Mouse (Mus musculus) hindbrain, embryonic 11.5 days (tissue): ENCODE measurements around the gene Slfn5. TPM values are rescaled to one million over a fixed set of nuclear protein-coding genes. Genes with fewer than 3 reads are reported as not detected.
"Not testable (repeated sequence)": the region's sequence is repeated elsewhere in the genome, so short reads cannot be mapped to it uniquely, and the experiment has no call there.

Experiments
- ATAC-seq: fragments of 200-750 bp; cut with Nextera tagmentation; 2 replicates; pipeline ENCODE4 v1.8.0; 2017; ENCODE audit warnings: mild to moderate bottlenecking, moderate TSS enrichment, moderate library complexity; ENCODE audit not compliant: low FRiP score
- DNase-seq: peaks from one replicate; pipeline ENCODE4 v3.0.0-alpha.2; 2015; ENCODE audit warnings: low spot score
- H3K27ac ChIP-seq: fragments of 300-500 bp; sonication (generic); 2 replicates; pipeline ENCODE4 v1.5.1; 2014; ENCODE audit warnings: mild to moderate bottlenecking, low read depth, low read length
- H3K27me3 ChIP-seq: fragments of 300-500 bp; sonication (generic); 2 replicates; pipeline ENCODE4 v1.6.1; 2014; ENCODE audit warnings: mild to moderate bottlenecking, low read length, moderate library complexity, mixed read lengths; ENCODE audit not compliant: control insufficient read depth, insufficient read depth
- H3K36me3 ChIP-seq: fragments of 300-500 bp; sonication (generic); 2 replicates; pipeline ENCODE4 v1.6.1; 2014; ENCODE audit warnings: mild to moderate bottlenecking, low read length, moderate library complexity, mixed read lengths; ENCODE audit not compliant: control insufficient read depth, insufficient read depth
- H3K4me1 ChIP-seq: fragments of 300-500 bp; sonication (generic); replicated peaks from 2 replicates; pipeline ENCODE4 v1.6.1; 2014; ENCODE audit warnings: low read length, mixed read lengths; ENCODE audit not compliant: control insufficient read depth, insufficient read depth
- H3K4me2 ChIP-seq: fragments of 300-500 bp; sonication (generic); replicated peaks from 2 replicates; pipeline ENCODE4 v1.6.1; 2014; ENCODE audit warnings: mild to moderate bottlenecking, low read depth, low read length
- H3K4me3 ChIP-seq: fragments of 300-500 bp; sonication (generic); 2 replicates; pipeline ENCODE4 v1.5.1; 2014; ENCODE audit warnings: low read depth, low read length
- H3K9ac ChIP-seq: fragments of 300-500 bp; sonication (generic); 2 replicates; pipeline ENCODE4 v1.6.1; 2014; ENCODE audit warnings: low read depth, low read length
- H3K9me3 ChIP-seq: fragments of 300-500 bp; sonication (generic); 2 replicates; pipeline ENCODE4 v1.6.1; 2016; ENCODE audit warnings: low read length; ENCODE audit not compliant: control insufficient read depth
- WGBS: fragments of 180-500 bp; shearing (Covaris S2); extraction: QIAGEN DNeasy Blood & Tissue Kit; methylation state at CpG from one replicate; pipeline ENCODE4 v1.1.7; 2014; 5-methylcytosine and 5-hydroxymethylcytosine counted together
- polyA plus RNA-seq: library from polyadenylated mRNA; unstranded; fragments of >200 nt; fragmentation: Nextera tagmentation; extraction: Ambion mirVana; gene quantifications from 2 replicates; pipeline ENCODE4 v1.2.1, GENCODE M21; 2014

Gene Slfn5
- polyA plus RNA-seq, 1 experiment from 2014 or later, result 1.3 TPM

DNA sequence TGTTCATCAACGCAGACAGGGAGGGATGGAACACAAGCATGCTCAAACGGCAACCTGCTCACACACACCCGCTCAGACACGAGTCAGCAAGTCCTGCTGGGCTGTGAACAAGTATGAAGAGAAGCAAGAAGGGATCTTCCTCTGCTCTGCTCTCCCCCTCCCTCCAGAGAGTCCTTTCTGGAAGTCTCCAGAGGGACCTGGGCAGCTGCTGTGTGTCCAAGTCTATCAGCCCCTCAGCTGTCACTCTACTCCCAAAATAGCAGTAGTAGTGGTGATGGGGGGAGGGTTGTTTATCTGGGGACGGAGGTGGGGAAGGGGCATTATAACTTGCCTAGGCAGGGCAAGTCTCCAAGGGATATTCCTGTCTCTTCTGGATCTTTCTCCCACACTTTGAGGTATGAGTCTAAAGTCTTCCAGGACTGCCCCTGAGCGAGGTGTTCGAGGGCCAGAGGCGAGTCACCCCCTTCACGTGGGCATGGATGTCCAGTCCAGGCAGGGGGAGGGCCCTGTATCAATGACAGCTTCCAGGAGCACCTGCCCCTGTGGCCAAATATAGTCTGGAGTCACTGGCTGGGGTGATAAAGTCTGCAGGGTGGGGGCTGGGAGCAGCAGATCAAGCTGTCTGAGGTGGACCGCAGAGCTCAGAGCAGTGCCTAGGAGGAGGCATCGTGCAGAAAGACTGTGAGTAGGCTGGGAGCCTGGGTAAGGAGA is 40.3 kb upstream of the Slfn5 start:
- H3K36me3 ChIP-seq, result no peaks in the 10 kb centered on the region
- no peak overlapping the region for H3K9ac ChIP-seq
- no peak overlapping the region for H3K4me2 ChIP-seq
- no peak overlapping the region for H3K4me3 ChIP-seq
- H3K9me3 ChIP-seq, result no peaks in the 10 kb centered on the region
- ATAC-seq (no peak), DNase-seq (no peak)
- no peak overlapping the region for H3K27ac ChIP-seq
- WGBS, result 80% methylated on average over 11 of the region's 11 CpGs
- H3K27me3 ChIP-seq, result no peaks in the 10 kb centered on the region
- H3K4me1 ChIP-seq, result peaks cover 3% of the 10 kb centered on the region; the same call in 1 of the 2 replicates

- H3K27me3 ChIP-seq, result no peaks in the 10 kb centered on the region
- WGBS, result 11% methylated on average over 16 of the region's 16 CpGs
- 0 out of 2 replicates have a peak overlapping the region, but pooled peaks have one; percentile 6 for H3K4me3 ChIP-seq
- no peaks in the 10 kb centered on the region for H3K4me1 ChIP-seq
- no peak overlapping the region for H3K9ac ChIP-seq
- peak; percentile 91 for DNase-seq
- H3K4me2 ChIP-seq, result peak overlapping the region; percentile 31; the same call in 1 of the 2 replicates
- no peak for ATAC-seq
- H3K27ac ChIP-seq, result no peak overlapping the region
- H3K36me3 ChIP-seq, result no peaks in the 10 kb centered on the region
- no peaks in the 10 kb centered on the region for H3K9me3 ChIP-seq
These were observed 36.3 kb upstream of the Slfn5 start for GRCm38 (mm10) chr11:82914711-82915352.

DNA sequence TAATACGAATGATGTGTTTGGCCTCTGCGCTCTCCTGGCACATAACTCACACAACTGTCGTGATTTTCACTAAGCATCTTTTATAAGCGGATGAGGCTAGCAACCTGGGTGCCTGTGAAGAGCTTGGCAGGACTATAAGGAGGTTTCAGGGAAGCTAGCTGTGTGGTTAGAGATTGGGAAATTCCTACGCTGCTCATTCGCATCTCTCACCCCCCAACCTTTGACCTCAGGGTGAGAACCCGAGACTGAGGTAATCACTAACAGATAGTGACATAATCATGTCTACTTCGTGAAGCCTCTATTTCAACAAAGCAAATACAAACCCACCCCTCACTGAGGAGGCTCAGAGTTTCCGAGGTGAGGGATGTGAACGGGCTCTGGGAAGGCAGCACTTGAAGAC is 30.4 kb upstream of the Slfn5 start:
- Histone ChIP-seq H3K4me1 (no peaks in the 10 kb centered on the region), H3K4me3 (no peak overlapping the region), H3K9me3 (no peaks in the 10 kb centered on the region), H3K9ac (no peak overlapping the region), H3K27me3 (no peaks in the 10 kb centered on the region), H3K36me3 (no peaks in the 10 kb centered on the region), H3K4me2 (no peak overlapping the region), H3K27ac (no peak overlapping the region)
- 60% methylated on average over 10 of the region's 10 CpGs for WGBS
- DNase-seq, result no peak
- no peak for ATAC-seq

DNA sequence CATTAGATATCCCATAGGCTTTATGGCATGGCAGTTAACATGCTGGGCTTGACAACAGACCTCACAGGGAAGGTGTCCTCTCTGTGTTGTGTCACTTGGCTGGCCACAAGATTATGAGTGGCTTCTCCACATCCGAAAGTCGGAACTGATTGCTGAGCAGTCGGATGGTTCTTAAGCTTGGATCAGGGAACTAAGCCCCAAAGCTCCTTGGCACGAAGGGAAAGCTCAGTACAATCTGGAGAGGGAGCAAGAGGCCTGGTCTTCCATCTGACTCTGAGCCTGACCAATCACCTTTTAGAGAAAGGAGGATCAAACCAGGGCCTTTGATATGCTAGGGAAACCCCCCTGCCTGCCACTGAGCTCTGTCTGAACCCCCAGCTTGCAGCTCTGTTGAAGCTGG is 29.5 kb upstream of the Slfn5 start:
- H3K4me2 ChIP-seq, result no peak overlapping the region
- 66% methylated on average over 4 of the region's 4 CpGs for WGBS
- no peak overlapping the region for H3K9ac ChIP-seq
- H3K36me3 ChIP-seq, result no peaks in the 10 kb centered on the region
- no peaks in the 10 kb centered on the region for H3K27me3 ChIP-seq
- no peak for ATAC-seq
- no peak overlapping the region for H3K27ac ChIP-seq
- DNase-seq, result no peak
- no peak overlapping the region for H3K4me3 ChIP-seq
- H3K4me1 ChIP-seq, result no peaks in the 10 kb centered on the region
- no peaks in the 10 kb centered on the region for H3K9me3 ChIP-seq

DNA sequence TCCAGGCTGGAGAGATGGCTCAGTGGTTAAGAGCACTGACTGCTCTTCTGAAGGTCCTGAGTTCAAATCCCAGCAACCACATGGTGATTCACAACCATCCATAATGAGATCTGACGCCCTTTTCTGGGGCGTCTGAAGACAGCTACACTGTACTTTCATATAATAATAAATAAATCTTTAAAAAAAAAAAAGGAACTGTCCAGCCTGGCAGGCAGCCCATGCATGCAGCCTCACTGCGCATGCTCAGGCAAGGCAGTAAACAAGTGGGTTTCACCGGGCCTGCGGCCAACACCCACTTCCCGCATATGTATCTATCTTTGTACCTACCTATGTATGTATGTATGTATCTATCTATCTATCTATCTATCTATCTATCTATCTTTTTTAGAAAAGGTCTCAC is 27.2 kb upstream of the Slfn5 start:
- not testable (repeated sequence) for H3K9ac ChIP-seq, H3K4me3 ChIP-seq, H3K27ac ChIP-seq, H3K4me1 ChIP-seq, ATAC-seq, H3K9me3 ChIP-seq, H3K27me3 ChIP-seq, DNase-seq, H3K36me3 ChIP-seq, H3K4me2 ChIP-seq
- WGBS, result 91% methylated on average over 6 of the region's 6 CpGs

GRCm38 (mm10) chr11:82928897-82929632 is 22.1 kb upstream of the Slfn5 start:
- H3K9me3 ChIP-seq, result no peaks in the 10 kb centered on the region
- no peak overlapping the region for H3K4me2 ChIP-seq
- no peak overlapping the region for H3K9ac ChIP-seq
- no peaks in the 10 kb centered on the region for H3K36me3 ChIP-seq
- peaks cover 36% of the 10 kb centered on the region for H3K27me3 ChIP-seq
- DNase-seq (peak; percentile 16), ATAC-seq (no peak)
- H3K4me3 ChIP-seq, result no peak overlapping the region
- 0 out of 2 replicates have a peak, but pooled peaks cover 2% of the 10 kb centered on the region for H3K4me1 ChIP-seq
- 32% methylated on average over 20 of the region's 20 CpGs for WGBS
- no peak overlapping the region for H3K27ac ChIP-seq

DNA sequence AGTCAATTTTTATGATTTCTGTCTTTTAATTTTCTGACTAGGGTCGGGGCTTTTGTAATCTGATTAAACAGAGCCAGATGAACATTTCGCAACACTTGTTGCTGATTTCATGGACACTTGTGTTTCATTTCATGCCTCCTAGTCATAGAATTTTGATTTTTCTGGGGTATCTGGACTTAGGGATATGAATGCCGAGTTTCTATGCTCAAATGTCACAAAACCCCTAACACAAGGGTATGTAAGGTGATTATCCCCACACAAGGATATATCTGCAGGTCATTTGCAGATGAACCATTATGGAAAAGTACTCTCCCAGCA is 21.6 kb upstream of the Slfn5 start:
- ATAC-seq, result no peak
- Histone ChIP-seq H3K9me3 (no peaks in the 10 kb centered on the region), H3K4me3 (no peak overlapping the region), H3K36me3 (no peaks in the 10 kb centered on the region), H3K4me1 (0 out of 2 replicates have a peak, but pooled peaks cover 2% of the 10 kb centered on the region), H3K27ac (no peak overlapping the region), H3K27me3 (peaks cover 41% of the 10 kb centered on the region), H3K9ac (no peak overlapping the region), H3K4me2 (no peak overlapping the region)
- DNase-seq, result peak; percentile 33
- WGBS, result 48% methylated on average over 3 of the region's 3 CpGs

- not testable (repeated sequence) for H3K9ac ChIP-seq, H3K9me3 ChIP-seq, H3K27ac ChIP-seq, ATAC-seq, H3K36me3 ChIP-seq, H3K4me1 ChIP-seq
- DNase-seq, result peak; percentile 49
- H3K27me3 ChIP-seq, result peaks cover 47% of the 10 kb centered on the region
- peak overlapping the region; percentile 98 for H3K4me2 ChIP-seq
- WGBS, result 1% methylated on average over 69 of the region's 85 CpGs
- H3K4me3 ChIP-seq, result peak overlapping the region; percentile 47
These were observed 20.7 kb upstream of the Slfn5 start for GRCm38 (mm10) chr11:82930391-82930955.
